Mouse (Mus musculus): ENCODE measurements around the gene Nit1. TPM values are rescaled to one million over a fixed set of nuclear protein-coding genes. Genes with fewer than 3 reads are reported as not detected.

Nit1 gene
- total RNA-seq, 1 experiment, result 24.4 TPM

DNA sequence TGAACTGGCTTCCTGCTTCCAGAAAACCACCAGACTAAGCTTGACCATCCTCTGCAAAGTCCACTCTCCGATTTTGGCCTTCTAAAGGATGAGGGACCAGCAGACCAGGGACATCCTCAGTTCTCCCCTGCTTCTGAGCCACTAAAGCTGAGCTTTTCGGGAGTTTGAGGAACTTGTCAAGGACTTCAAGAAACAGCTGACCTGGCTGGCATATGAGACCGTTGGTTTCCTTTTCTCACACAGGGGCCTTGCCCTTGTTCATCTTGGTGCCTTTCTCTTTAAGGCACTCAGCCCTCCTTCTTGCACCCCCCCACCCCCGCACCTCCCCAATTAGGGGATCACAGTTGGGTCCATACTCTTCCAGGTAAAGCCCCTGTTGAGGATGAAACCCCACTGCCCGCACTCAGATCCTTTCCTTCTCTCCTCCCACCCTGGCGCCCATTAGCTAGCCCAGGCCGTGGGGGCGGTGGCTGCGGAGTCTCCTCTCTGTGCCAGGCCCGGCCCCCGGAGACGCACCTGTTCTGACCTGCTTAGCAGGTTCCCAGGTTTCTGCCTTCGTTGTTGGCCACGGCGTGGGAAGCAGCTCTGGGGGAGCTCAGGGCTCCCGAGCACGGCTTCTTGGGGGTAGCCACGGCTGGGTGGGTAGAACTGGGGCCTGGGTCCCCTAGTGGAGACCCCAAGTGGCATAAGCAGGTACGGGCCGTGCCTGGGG is 24.6 kb upstream of the Nit1 start, which contains the start of gene Nectin4:
TSS of gene Nectin4 (plus strand) at position 255 of the 712 bp plus-strand sequence.
- Histone ChIP-seq H3K9ac (ENCODE audit: insufficient read depth, low read depth, low read length, poor library complexity, severe bottlenecking) (no peak within 1 kb of the TSS), H3K36me3 (ENCODE audit: control insufficient read depth, insufficient read depth, low read length, poor library complexity, severe bottlenecking) (no peaks in the 10 kb centered on the region)
- in situ Hi-C loops (cut with MboI; ENCODE audit: low sequenced_read_pairs in 2 of 2, unreplicated experiment in 2 of 2), result no loop called here

DNA sequence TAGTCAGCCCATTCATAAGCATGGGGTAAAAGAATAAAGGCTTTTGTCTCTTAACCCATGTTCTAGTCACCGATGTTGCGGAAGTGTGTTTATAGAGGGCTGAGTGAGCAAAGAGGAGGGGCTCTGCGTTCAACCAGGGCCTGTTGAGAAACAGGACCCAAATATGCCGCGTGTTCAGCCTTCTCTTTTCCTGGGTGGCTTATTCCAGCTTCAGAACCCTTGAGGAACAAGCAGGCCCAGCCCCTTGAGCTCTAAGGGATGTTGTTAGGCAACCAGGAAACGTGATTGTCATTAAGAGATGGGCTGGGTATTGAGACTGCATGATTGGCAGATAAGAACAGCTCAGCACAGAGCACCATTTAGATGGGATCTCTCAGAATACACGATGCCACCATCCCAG is 20.5 kb upstream of the Nit1 start:
- TF ChIP-seq ZNF384 (IDR thresholded peaks at IDR 0.05; ENCODE audit: low read depth, low read length), result no peak
- no peak for TF ChIP-seq CHD2 (IDR thresholded peaks at IDR 0.05; ENCODE audit: low read depth, low read length)
- TF ChIP-seq HCFC1 (IDR thresholded peaks at IDR 0.05; ENCODE audit: borderline replicate concordance, insufficient read depth, low read length), result no peak
- TF ChIP-seq MAFK (IDR thresholded peaks at IDR 0.05; ENCODE audit: insufficient read depth, low read depth, low read length), result no peak
- Histone ChIP-seq H3K27ac (ENCODE audit: insufficient read depth, low read depth, low read length, poor library complexity, severe bottlenecking) (no peak overlapping the region), H3K4me3 (ENCODE audit: insufficient read depth in 1 of 2, low read depth in 1 of 2, low read length in 2 of 2, poor library complexity in 1 of 2, severe bottlenecking in 1 of 2) (no peak overlapping the region), H3K9me3 (ENCODE audit: control insufficient read depth, insufficient read depth, low read depth, low read length) (no peaks in the 10 kb centered on the region), H3K9ac (ENCODE audit: insufficient read depth, low read depth, low read length, poor library complexity, severe bottlenecking) (no peak overlapping the region), H3K4me1 (ENCODE audit: control insufficient read depth in 2 of 2, insufficient read depth in 2 of 2, low read length in 2 of 2, poor library complexity in 1 of 2) (peaks cover 0 to 4% of the 10 kb centered on the region in 2 experiments; a peak in 1 of 4 replicates), H3K36me3 (ENCODE audit: control insufficient read depth, insufficient read depth, low read length, poor library complexity, severe bottlenecking) (no peaks in the 10 kb centered on the region)
- no peak for DNase-seq (ENCODE audit: low read depth, low spot score)
- in situ Hi-C loops (cut with MboI; ENCODE audit: low sequenced_read_pairs in 2 of 2, unreplicated experiment in 2 of 2), result no loop called here

More for the DNA sequence above, 24.6 kb upstream of the Nit1 start, which contains the start of gene Nectin4:
- TF ChIP-seq HCFC1 (IDR thresholded peaks at IDR 0.05; ENCODE audit: borderline replicate concordance, insufficient read depth, low read length), result no peak
- H3K27ac ChIP-seq (ENCODE audit: insufficient read depth, low read depth, low read length, poor library complexity, severe bottlenecking), result no peak within 1 kb of the TSS
- no peaks in the 10 kb centered on the region for H3K9me3 ChIP-seq (ENCODE audit: control insufficient read depth, insufficient read depth, low read depth, low read length)
- peak within 1 kb of the TSS; percentile 0 to 43; a peak in 2 of 4 replicates for H3K4me3 ChIP-seq (ENCODE audit: insufficient read depth in 1 of 2, low read depth in 1 of 2, low read length in 2 of 2, poor library complexity in 1 of 2, severe bottlenecking in 1 of 2)
- DNase-seq (ENCODE audit: low read depth, low spot score), result no peak
- H3K4me1 ChIP-seq (ENCODE audit: control insufficient read depth in 2 of 2, insufficient read depth in 2 of 2, low read length in 2 of 2, poor library complexity in 1 of 2), result peaks cover 5 to 26% of the 10 kb centered on the region in 2 experiments; a peak in 3 of 4 replicates

DNA sequence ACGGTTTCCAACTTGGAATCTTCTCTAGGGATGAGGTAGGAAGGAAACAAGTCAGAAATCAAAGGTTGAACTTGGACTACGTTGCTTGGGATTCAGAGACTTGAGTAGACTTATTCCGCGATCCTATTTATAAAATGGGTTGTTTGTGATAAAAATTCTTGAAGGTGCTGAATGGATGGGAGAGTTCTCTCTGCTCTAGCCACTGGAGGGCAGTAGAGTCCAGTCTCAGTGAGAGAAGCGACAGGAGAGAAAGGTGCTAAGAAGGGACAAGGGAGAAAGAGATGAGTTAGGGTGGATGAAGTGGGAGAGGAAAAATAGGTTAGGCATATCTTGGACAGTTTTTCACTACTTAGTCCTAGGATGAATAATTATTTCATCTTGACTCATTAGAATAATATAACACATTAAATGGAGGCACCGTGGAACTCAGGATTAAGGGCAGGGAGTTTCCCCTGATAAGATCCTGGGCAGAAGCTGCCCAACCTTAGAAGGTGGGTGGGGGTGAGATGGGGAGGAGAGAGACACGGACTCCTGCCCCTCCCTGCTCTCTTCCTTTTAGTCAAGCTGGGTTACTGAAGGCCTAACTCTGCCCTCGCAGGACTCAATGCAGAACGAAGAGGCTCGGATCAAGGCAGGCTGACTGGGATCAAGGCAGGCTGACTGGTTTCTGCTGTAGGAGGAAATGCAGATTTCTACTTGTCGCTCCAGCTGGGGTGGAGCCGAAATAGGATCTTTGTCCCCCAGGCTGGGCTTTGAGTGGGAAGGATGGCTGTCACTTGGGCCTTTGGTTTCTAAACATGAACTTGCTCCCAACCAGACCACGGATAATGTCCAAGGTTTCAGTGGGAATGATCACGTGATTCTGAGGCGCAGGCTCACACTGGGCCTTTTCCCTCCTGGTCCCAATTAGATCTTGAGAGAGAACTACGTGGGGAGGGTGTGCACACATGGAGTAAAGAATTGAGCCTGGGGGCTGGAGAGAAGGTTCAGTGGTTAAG is 16.0 kb upstream of the Nit1 start:
- no peaks in the 10 kb centered on the region for H3K9me3 ChIP-seq (ENCODE audit: control insufficient read depth, insufficient read depth, low read depth, low read length)
- H3K4me1 ChIP-seq (ENCODE audit: control insufficient read depth in 2 of 2, insufficient read depth in 2 of 2, low read length in 2 of 2, poor library complexity in 1 of 2), result peaks cover 0 to 5% of the 10 kb centered on the region in 2 experiments; a peak in 1 of 4 replicates
- peak overlapping the region; percentile 90 for H3K9ac ChIP-seq (ENCODE audit: insufficient read depth, low read depth, low read length, poor library complexity, severe bottlenecking)
- DNase-seq (ENCODE audit: low read depth, low spot score), result peak; percentile 78
- peak overlapping the region; percentile 62 to 74 for H3K4me3 ChIP-seq (ENCODE audit: insufficient read depth in 1 of 2, low read depth in 1 of 2, low read length in 2 of 2, poor library complexity in 1 of 2, severe bottlenecking in 1 of 2)
- in situ Hi-C loops (cut with MboI; ENCODE audit: low sequenced_read_pairs in 2 of 2, unreplicated experiment in 2 of 2), result no loop called here
- H3K36me3 ChIP-seq (ENCODE audit: control insufficient read depth, insufficient read depth, low read length, poor library complexity, severe bottlenecking), result peaks cover 12% of the 10 kb centered on the region
- TF ChIP-seq MAFK (IDR thresholded peaks at IDR 0.05; ENCODE audit: insufficient read depth, low read depth, low read length) (no peak), ZC3H11A (IDR thresholded peaks at IDR 0.05; ENCODE audit: borderline replicate concordance, low read depth, low read length) (peak; percentile 47; the same call in 1 of the 2 replicates), ZNF384 (IDR thresholded peaks at IDR 0.05; ENCODE audit: low read depth, low read length) (no peak), HCFC1 (IDR thresholded peaks at IDR 0.05; ENCODE audit: borderline replicate concordance, insufficient read depth, low read length) (no peak), CHD2 (IDR thresholded peaks at IDR 0.05; ENCODE audit: low read depth, low read length) (no peak)
- H3K27ac ChIP-seq (ENCODE audit: insufficient read depth, low read depth, low read length, poor library complexity, severe bottlenecking), result peak overlapping the region; percentile 66; the same call in 1 of the 2 replicates

DNA sequence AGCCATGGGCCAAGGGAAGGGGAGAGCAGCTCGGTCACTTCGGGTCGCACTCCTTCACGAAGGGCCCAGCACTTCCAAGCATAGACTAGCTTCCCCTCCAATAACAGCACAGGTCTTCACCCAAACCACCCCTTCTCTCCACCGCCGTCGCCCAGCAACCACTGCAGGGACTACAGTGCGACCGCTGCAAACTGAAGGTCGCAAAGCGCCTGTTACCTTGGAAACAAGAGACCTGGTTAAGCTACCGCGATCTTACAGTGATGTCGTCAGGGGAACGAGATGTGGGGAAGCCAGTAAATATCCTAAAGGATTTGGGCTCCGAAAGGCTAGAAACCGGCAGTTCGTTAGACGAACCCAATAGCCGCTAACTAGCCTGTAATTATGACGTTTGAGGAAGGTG is 15.2 kb upstream of the Nit1 start, which contains the start of gene Klhdc9:
TSS of gene Klhdc9 (minus strand) at position 143 of the 400 bp plus-strand sequence.
- H3K9ac ChIP-seq (ENCODE audit: insufficient read depth, low read depth, low read length, poor library complexity, severe bottlenecking), result peak within 1 kb of the TSS; percentile 90
- in situ Hi-C loops (cut with MboI; ENCODE audit: low sequenced_read_pairs in 2 of 2, unreplicated experiment in 2 of 2), result no loop called here

More for the DNA sequence above, 15.2 kb upstream of the Nit1 start, which contains the start of gene Klhdc9:
- H3K36me3 ChIP-seq (ENCODE audit: control insufficient read depth, insufficient read depth, low read length, poor library complexity, severe bottlenecking), result peaks cover 14% of the 10 kb centered on the region
- H3K4me1 ChIP-seq (ENCODE audit: control insufficient read depth in 2 of 2, insufficient read depth in 2 of 2, low read length in 2 of 2, poor library complexity in 1 of 2), result peaks cover 0 to 3% of the 10 kb centered on the region in 2 experiments; a peak in 1 of 4 replicates
- peak within 1 kb of the TSS; percentile 66; the same call in 1 of the 2 replicates for H3K27ac ChIP-seq (ENCODE audit: insufficient read depth, low read depth, low read length, poor library complexity, severe bottlenecking)
- no peaks in the 10 kb centered on the region for H3K9me3 ChIP-seq (ENCODE audit: control insufficient read depth, insufficient read depth, low read depth, low read length)
- DNase-seq (ENCODE audit: low read depth, low spot score), result peak; percentile 90
- TF ChIP-seq ZC3H11A (IDR thresholded peaks at IDR 0.05; ENCODE audit: borderline replicate concordance, low read depth, low read length) (no peak), ZNF384 (IDR thresholded peaks at IDR 0.05; ENCODE audit: low read depth, low read length) (no peak), CHD2 (IDR thresholded peaks at IDR 0.05; ENCODE audit: low read depth, low read length) (peak; percentile 89), MAFK (IDR thresholded peaks at IDR 0.05; ENCODE audit: insufficient read depth, low read depth, low read length) (no peak), HCFC1 (IDR thresholded peaks at IDR 0.05; ENCODE audit: borderline replicate concordance, insufficient read depth, low read length) (no peak)
- H3K4me3 ChIP-seq (ENCODE audit: insufficient read depth in 1 of 2, low read depth in 1 of 2, low read length in 2 of 2, poor library complexity in 1 of 2, severe bottlenecking in 1 of 2), result peak within 1 kb of the TSS; percentile 62 to 74

Measured in ES-E14 (cell line).